Mouse (Mus musculus): ENCODE results near the gene Pafah1b2. TPM values are rescaled to one million over a fixed set of nuclear protein-coding genes. Genes with fewer than 3 reads are reported as not detected.
A peak's percentile ranks its signal among the peaks of the same experiment; 100 is the strongest.

The Pafah1b2 gene
- 177 and 180 TPM in 2 replicates for polyA plus RNA-seq (2014; fragmentation: Nextera tagmentation; extraction: Ambion mirVana)

DNA sequence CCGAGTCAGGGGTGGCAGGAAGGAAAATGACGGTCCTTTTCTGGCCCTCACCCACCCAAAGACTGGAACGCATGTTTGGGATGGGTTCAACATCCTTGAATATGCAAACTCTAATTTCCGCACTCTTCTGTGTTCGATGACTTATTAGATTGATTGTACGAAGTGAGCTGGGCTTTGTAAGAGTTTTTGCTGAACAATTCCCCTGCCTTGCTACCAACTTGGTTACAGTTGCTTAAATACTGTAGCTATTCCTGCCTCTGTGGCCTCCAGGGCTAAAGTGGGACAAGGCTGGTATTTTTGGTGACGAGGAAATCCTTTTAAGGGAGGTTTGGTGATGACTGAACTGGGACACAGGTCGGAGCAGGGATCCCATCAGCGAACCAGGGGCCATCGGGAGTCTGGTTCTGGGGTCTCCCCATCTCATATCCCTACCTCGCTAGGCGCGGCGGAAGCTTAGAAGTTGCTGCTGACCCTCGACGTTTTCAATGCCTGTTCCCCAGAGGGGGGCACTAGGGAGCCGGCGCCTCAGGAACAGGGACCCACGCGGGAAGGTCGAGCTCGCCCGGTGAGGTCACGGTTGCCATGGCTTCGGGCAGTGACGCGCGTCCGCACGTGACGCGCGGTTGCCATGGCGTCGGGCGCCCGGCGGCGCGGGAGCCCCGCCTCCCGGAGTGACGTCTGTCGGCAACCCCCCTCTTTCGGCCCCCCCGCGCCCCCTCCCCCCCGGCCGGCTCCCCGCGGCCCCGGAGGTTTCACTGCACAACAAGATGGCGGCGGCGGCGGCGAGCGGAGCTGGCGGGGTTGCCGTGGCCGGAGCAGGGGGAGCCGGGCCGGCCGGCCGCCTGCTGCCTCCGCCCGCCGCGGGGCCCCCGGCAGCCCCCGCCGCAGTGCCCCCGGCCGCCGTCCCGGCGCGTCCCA lies at the start of gene Pafah1b2, which contains the start of gene Sik3:
TSS of gene Pafah1b2 (minus strand) at position 600 of the 918 bp plus-strand sequence.
TSS of gene Sik3 (plus strand) at position 730 of the 918 bp plus-strand sequence.
- peak; percentile 90 for ATAC-seq (ENCODE audit: insufficient number of reproducible peaks, insufficient read depth, low FRiP score, low read depth)
- Histone ChIP-seq H3K4me2 (replicated peaks; ENCODE audit: low read depth, low read length) (peak within 1 kb of the TSS; percentile 89), H3K27me3 (ENCODE audit: control insufficient read depth, insufficient read depth, low read length) (no peaks in the 10 kb centered on the region), H3K9me3 (ENCODE audit: control insufficient read depth, low read depth, low read length) (no peaks in the 10 kb centered on the region), H3K27ac (ENCODE audit: low read length) (peak within 1 kb of the TSS; percentile 89), H3K4me1 (ENCODE audit: control insufficient read depth, insufficient read depth, low read length) (peaks cover 30% of the 10 kb centered on the region), H3K9ac (replicated peaks; ENCODE audit: low read depth, low read length) (peak within 1 kb of the TSS; percentile 96), H3K4me3 (ENCODE audit: low read depth, low read length) (peak within 1 kb of the TSS; percentile 91), H3K36me3 (ENCODE audit: control insufficient read depth, insufficient read depth, low read length) (no peaks in the 10 kb centered on the region; the same call in 1 of the 2 replicates)
- 3% methylated on average over 66 of the region's 78 CpGs for WGBS

DNA sequence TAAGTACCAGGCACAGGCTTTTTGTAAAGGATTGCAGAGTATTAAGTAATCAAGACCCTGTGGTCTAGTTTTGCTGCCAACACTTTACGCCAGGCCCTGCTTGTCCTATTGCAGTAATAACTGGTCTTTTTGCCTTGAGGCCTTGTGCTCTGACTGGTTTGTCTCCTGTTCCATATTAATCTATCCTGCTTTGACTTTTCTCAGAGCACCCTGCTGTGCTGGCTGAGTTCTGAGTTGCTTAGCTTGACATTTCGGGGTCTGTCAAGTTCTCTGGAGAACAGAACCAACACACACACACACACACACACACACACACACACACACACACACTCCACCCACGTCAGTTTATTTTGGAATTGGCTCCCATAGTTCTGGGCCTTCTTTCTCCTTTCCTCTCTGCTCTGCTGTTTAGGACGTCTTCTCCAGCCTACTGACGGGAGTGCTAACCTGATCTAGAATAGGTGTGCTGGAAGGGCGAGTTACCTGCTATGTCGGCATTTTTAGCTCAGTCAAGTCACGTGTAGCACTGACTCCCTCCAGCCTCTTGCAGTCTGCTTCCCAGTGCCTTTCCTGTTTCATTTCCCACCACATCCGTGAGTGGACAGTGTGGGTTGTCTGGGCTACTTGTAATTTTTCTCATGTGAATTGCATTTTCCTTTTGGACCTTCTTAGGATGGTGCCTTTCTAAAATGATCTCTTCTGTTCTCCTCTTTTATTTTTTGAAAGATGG lies 49.4 kb upstream of the Pafah1b2 start:
- Histone ChIP-seq H3K9me3 (ENCODE audit: control insufficient read depth, low read depth, low read length) (no peaks in the 10 kb centered on the region), H3K36me3 (ENCODE audit: control insufficient read depth, insufficient read depth, low read length) (no peaks in the 10 kb centered on the region), H3K4me1 (ENCODE audit: control insufficient read depth, insufficient read depth, low read length) (no peaks in the 10 kb centered on the region), H3K27me3 (ENCODE audit: control insufficient read depth, insufficient read depth, low read length) (no peaks in the 10 kb centered on the region), H3K4me2 (replicated peaks; ENCODE audit: low read depth, low read length) (no peak overlapping the region), H3K9ac (replicated peaks; ENCODE audit: low read depth, low read length) (no peak overlapping the region), H3K4me3 (ENCODE audit: low read depth, low read length) (no peak overlapping the region), H3K27ac (ENCODE audit: low read length) (no peak overlapping the region)
- no peak for ATAC-seq (ENCODE audit: insufficient number of reproducible peaks, insufficient read depth, low FRiP score, low read depth)
- WGBS = 78% methylated on average over 9 of the region's 9 CpGs

DNA sequence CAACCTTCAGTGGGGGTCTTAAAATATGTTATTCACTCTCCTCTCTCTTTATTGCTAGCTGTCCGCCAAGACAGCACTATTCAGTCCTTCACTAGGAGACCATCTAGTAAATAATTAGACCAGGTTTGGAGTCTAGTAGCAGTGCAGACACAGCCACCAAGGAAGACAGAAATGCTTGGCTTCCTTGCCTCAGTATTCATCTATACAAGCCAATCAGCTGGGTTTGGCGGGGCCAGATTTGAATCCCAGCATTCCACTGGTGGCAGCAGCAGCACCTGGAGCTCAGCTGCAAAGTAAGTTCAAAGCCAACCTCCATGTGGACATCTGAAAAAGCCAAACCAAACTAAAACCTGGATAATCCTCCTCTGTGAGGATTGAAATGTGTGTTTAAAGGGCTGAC lies 47.8 kb upstream of the Pafah1b2 start:
- H3K9ac ChIP-seq (replicated peaks; ENCODE audit: low read depth, low read length) = no peak overlapping the region
- H3K4me1 ChIP-seq (ENCODE audit: control insufficient read depth, insufficient read depth, low read length) = no peaks in the 10 kb centered on the region; the same call in 1 of the 2 replicates
- H3K36me3 ChIP-seq (ENCODE audit: control insufficient read depth, insufficient read depth, low read length) = no peaks in the 10 kb centered on the region
- no peak overlapping the region for H3K4me3 ChIP-seq (ENCODE audit: low read depth, low read length)
- H3K4me2 ChIP-seq (replicated peaks; ENCODE audit: low read depth, low read length) = no peak overlapping the region
- no peaks in the 10 kb centered on the region for H3K9me3 ChIP-seq (ENCODE audit: control insufficient read depth, low read depth, low read length)
- H3K27me3 ChIP-seq (ENCODE audit: control insufficient read depth, insufficient read depth, low read length) = no peaks in the 10 kb centered on the region
- 77% methylated on average over 2 of the region's 2 CpGs for WGBS
- H3K27ac ChIP-seq (ENCODE audit: low read length) = no peak overlapping the region
- no peak for ATAC-seq (ENCODE audit: insufficient number of reproducible peaks, insufficient read depth, low FRiP score, low read depth)

DNA sequence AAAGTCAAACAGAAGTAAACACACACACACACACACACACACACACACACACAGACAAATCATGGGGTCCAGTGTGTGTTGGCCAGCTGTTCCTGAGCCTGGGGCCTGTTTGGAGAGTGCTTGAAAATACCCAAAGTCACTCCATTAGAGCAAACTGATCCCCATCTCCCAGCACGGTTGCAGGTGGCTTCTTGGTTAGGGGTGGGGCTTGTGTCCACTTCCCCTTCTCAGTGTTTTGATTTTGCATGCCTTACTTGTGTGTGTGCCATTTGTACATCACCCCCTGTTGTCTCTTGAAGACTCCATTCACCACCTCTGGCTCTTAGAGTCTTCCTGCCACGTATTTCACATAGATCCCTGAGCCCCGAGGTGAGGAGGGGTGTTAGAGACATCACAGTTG lies 45.6 kb upstream of the Pafah1b2 start:
- WGBS = 71% methylated on average over 3 of the region's 3 CpGs
- no peak overlapping the region for H3K27ac ChIP-seq (ENCODE audit: low read length)
- no peak overlapping the region for H3K9ac ChIP-seq (replicated peaks; ENCODE audit: low read depth, low read length)
- H3K4me3 ChIP-seq (ENCODE audit: low read depth, low read length) = no peak overlapping the region
- no peaks in the 10 kb centered on the region for H3K36me3 ChIP-seq (ENCODE audit: control insufficient read depth, insufficient read depth, low read length)
- H3K27me3 ChIP-seq (ENCODE audit: control insufficient read depth, insufficient read depth, low read length) = no peaks in the 10 kb centered on the region
- H3K4me2 ChIP-seq (replicated peaks; ENCODE audit: low read depth, low read length) = no peak overlapping the region
- no peak for ATAC-seq (ENCODE audit: insufficient number of reproducible peaks, insufficient read depth, low FRiP score, low read depth)
- H3K4me1 ChIP-seq (ENCODE audit: control insufficient read depth, insufficient read depth, low read length) = no peaks in the 10 kb centered on the region; the same call in 1 of the 2 replicates
- no peaks in the 10 kb centered on the region for H3K9me3 ChIP-seq (ENCODE audit: control insufficient read depth, low read depth, low read length)

DNA sequence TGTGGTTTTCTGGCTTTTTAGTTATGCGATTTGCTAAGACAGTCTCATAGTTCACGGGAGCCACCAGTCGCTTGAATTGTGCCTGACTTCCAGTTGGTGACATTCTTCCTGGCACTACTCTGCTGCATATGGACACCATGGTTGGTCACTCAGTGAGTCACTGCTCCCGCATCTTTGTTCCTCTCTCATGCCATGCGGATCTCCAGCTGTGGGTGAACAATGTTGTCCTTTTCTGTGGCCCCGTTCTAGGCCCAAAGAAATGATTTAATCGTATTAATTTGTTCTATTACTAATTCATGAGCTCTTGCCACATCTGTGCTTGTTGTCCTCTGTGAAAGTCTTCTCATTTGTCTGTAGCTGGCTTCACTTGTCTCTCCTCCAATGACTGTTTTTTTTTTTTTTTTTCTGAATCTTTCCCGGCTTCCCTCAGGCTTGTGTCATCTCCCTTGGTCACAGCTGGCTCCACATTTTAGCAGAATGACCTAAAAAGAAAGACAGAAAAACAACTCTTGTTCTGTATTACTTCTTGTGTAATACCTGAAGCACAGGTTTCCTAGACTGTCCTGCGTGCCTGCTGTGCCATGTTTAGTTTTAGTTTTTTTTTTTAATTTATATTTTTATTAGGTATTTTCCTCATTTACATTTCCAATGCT lies 40.6 kb upstream of the Pafah1b2 start:
- no peak overlapping the region for H3K27ac ChIP-seq (ENCODE audit: low read length)
- H3K4me2 ChIP-seq (replicated peaks; ENCODE audit: low read depth, low read length) = no peak overlapping the region
- H3K36me3 ChIP-seq (ENCODE audit: control insufficient read depth, insufficient read depth, low read length) = no peaks in the 10 kb centered on the region
- H3K9ac ChIP-seq (replicated peaks; ENCODE audit: low read depth, low read length) = no peak overlapping the region
- ATAC-seq (ENCODE audit: insufficient number of reproducible peaks, insufficient read depth, low FRiP score, low read depth) = no peak
- H3K27me3 ChIP-seq (ENCODE audit: control insufficient read depth, insufficient read depth, low read length) = no peaks in the 10 kb centered on the region
- no peak overlapping the region for H3K4me3 ChIP-seq (ENCODE audit: low read depth, low read length)
- no peaks in the 10 kb centered on the region for H3K9me3 ChIP-seq (ENCODE audit: control insufficient read depth, low read depth, low read length)
- H3K4me1 ChIP-seq (ENCODE audit: control insufficient read depth, insufficient read depth, low read length) = peaks cover 8% of the 10 kb centered on the region
- WGBS = 87% methylated on average over 9 of the region's 9 CpGs

DNA sequence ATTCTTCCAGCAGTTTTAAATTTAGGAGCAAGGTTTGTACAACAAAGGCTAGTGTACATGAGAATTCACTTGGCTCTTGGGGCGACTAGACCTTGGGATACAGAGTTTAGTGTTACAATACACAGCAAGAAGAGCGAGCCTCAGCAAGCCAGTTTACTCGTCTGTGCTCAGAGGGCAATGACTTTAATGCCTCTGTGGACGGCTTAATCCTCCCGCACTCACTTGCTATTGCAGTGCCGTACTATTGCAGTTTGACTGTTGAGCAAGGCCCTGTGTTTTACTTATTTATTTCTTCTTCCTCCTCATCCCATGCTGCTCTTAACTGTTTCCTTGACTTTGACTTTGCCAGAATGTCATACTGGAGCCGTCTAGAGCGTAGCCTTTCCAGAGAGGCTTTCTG lies 37.7 kb upstream of the Pafah1b2 start:
- Histone ChIP-seq H3K9me3 (ENCODE audit: control insufficient read depth, low read depth, low read length) (no peaks in the 10 kb centered on the region), H3K36me3 (ENCODE audit: control insufficient read depth, insufficient read depth, low read length) (no peaks in the 10 kb centered on the region), H3K4me2 (replicated peaks; ENCODE audit: low read depth, low read length) (no peak overlapping the region), H3K4me3 (ENCODE audit: low read depth, low read length) (no peak overlapping the region), H3K4me1 (ENCODE audit: control insufficient read depth, insufficient read depth, low read length) (peaks cover 8% of the 10 kb centered on the region; the same call in 1 of the 2 replicates), H3K27ac (ENCODE audit: low read length) (no peak overlapping the region), H3K27me3 (ENCODE audit: control insufficient read depth, insufficient read depth, low read length) (no peaks in the 10 kb centered on the region), H3K9ac (replicated peaks; ENCODE audit: low read depth, low read length) (no peak overlapping the region)
- ATAC-seq (ENCODE audit: insufficient number of reproducible peaks, insufficient read depth, low FRiP score, low read depth) = no peak
- WGBS = 70% methylated on average over 8 of the region's 8 CpGs

DNA sequence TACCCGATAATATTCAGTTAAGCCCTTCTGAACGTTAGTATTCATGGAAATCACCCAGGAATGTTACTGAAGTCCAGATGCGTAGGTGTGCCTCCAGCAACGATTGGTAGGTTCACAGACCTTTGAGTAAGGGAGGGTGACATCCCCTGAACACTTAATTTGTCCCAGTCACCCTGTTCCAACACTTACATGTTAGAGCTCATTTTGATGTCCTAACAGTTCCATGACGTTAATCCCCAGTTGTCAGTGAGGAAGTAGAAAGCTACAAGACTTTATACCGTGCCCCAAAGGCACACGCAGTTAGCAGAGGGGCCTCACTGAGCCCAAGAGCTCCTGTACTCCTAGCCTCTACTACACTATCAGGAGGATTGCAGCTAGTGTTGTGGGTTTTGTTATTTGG lies 37.0 kb upstream of the Pafah1b2 start:
- Histone ChIP-seq H3K27ac (ENCODE audit: low read length) (no peak overlapping the region), H3K4me2 (replicated peaks; ENCODE audit: low read depth, low read length) (no peak overlapping the region), H3K9me3 (ENCODE audit: control insufficient read depth, low read depth, low read length) (no peaks in the 10 kb centered on the region), H3K9ac (replicated peaks; ENCODE audit: low read depth, low read length) (no peak overlapping the region), H3K36me3 (ENCODE audit: control insufficient read depth, insufficient read depth, low read length) (no peaks in the 10 kb centered on the region), H3K4me3 (ENCODE audit: low read depth, low read length) (no peak overlapping the region), H3K27me3 (ENCODE audit: control insufficient read depth, insufficient read depth, low read length) (no peaks in the 10 kb centered on the region), H3K4me1 (ENCODE audit: control insufficient read depth, insufficient read depth, low read length) (peaks cover 8% of the 10 kb centered on the region; the same call in 1 of the 2 replicates)
- 72% methylated on average over 7 of the region's 7 CpGs for WGBS
- no peak for ATAC-seq (ENCODE audit: insufficient number of reproducible peaks, insufficient read depth, low FRiP score, low read depth)

Data from stomach, embryonic 14.5 days (tissue).